Mouse (Mus musculus) gastrocnemius, adult 18-20 months (tissue): ENCODE results near the gene Serpina9. TPM values are rescaled to one million over a fixed set of nuclear protein-coding genes. Genes with fewer than 3 reads are reported as not detected.
A peak's percentile ranks its signal among the peaks of the same experiment; 100 is the strongest.

ENCODE experiments used
- DNase-seq: peaks from one replicate; pipeline ENCODE4 v3.0.0; 2021; ENCODE audit warnings: low spot score
- long read RNA-seq, 2 experiments: library from polyadenylated mRNA; stranded (forward); transcript quantifications; one replicate each; pipeline ENCODE4 v2.0.0; 2021
- total RNA-seq, 2 experiments: library from RNA; stranded (reverse); gene quantifications; 2 replicates each; pipeline ENCODE4 v1.2.3; 2021

Serpina9 gene
- total RNA-seq = not detected
- long read RNA-seq, experiment 1 = 0 reads
- long read RNA-seq, experiment 2 = 0 reads

DNA sequence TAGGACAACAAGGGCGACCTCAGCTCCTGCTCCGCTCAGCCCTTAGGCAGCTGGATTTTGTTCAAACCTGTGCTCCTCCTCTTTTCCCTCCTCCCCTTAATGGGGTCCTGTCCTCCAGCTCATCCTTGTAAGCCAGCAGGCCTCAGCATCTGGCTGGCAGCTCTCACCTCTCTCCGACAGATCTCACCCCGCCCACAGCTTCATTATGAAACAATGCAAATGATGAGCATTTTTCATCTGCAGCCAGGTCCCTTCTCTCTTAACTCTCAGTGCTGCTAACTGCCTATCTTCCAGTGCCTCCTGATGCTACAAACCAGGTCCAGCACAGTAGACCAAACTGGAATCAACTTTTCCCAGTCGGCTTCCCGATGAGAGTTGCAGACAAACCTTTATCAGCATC, at the start of gene Serpina9:
Gene Serpina9 (minus strand): TSS at position 136 of the 400 bp plus-strand sequence.
- no peak for DNase-seq

DNA sequence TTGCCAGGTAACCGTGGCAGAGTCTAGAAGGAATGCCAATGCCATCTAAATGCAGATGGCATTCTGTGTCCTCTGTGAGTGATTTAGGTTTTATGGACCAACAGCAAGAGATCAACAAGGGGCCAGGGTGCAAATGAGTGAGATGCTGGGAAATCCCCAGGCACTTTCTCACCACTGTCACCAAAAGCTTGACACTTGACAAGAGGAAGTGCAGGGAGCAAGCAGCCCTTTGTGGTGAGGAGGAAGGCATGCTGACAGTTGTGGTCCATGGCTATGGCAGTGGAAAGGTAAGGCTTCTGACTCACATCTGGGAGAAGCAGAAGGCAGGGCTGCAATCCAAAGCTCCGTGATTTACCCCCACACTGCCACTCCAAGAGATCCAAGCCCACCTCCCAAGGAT, 48.3 kb upstream of the Serpina9 start:
- DNase-seq = no peak

DNA sequence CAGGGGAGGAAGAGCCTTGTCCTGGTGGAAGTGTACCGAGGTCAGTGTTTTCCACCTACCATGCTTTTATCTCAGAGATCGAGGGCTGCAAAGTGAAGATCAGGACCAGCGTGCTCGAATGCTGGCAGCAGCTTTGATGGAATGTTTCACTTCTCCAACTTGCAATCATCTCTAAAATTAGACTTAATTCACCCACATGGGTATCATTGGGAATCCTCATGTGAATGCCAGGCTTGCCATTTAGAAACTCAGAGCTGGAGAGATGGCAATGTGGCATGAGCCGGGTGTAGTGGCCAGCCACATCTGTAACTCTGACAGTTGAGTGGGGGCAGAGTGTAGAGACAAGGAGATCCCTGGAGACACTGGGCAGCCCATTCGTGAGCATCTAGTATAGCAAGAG, 46.6 kb upstream of the Serpina9 start:
- no peak for DNase-seq

DNA sequence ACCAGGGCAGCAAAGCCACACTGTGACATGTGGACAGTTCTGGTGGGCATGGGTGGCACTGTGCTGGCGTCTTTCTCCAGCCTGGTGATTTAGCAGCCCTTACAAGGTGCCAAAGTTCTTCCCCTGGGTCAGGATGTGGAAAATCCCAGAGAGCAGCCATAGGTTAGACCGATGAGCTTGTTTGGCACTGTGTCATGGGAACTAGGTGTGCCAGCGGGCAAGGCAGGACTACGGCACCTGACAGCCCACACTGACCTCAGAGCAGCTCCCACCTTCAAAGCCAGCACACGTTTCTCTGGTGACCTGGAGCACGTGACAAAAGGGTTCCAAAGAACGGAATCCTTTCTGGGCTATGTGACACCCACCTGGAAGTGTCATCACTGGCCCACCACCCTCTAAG, 44.0 kb upstream of the Serpina9 start:
- no peak for DNase-seq

DNA sequence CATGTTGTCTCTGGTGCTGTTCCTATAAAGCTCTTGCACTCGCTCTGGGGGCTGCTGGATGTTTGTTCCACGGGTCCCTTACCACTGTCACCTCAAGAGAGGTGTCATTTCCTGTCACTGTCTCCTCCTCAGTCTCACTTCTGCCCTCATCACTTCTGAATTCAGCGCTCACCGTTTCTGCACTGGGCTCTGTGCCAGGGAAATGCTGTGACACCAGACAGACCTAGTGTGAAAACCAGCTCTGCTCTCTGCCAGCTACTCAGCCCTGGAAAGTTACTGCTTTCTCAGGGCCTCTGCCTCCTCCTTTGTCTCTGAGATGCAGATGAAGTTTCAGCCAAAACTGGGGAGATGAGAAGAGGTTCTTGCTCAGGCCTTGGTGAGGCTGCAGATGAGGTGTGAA, 43.5 kb upstream of the Serpina9 start:
- no peak for DNase-seq

DNA sequence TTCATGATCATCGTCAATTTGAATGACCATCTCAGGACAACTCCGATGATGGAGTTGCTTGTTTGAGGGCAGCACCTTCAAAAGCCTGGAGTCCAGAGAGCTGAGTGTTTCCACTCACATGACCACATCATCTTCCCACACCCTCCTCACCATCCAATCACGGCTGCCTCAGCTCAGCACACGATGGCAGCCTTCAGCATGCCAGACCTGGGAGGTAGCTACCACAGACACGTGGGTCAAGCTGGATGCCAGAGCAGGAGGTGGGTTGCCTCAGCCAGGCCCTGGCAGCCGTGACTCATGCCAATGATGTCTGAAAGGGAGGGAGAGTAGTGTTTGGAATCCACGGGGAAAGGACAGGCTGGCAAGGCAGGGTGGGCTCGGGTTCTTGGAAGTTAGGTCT, 42.2 kb upstream of the Serpina9 start:
- no peak for DNase-seq

DNA sequence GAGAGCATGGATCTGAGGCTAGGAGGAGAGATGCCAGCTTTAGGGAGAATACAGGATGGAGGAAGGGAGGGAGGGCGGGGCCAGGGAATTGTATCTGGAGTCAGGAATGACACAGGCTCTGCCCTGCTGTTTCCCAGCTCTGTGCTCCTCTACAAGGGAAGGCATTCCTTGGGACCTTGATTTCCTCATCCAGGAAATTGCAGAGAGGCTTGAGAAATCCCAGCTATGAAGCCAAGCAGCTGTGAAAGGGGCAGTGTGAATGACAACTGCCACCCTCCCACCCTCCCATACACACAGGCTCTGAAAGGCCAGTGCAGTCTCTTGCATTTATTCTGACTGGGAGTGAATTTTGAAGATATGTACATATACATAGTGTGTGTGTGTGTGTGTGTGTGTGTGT, 40.4 kb upstream of the Serpina9 start:
- no peak for DNase-seq

DNA sequence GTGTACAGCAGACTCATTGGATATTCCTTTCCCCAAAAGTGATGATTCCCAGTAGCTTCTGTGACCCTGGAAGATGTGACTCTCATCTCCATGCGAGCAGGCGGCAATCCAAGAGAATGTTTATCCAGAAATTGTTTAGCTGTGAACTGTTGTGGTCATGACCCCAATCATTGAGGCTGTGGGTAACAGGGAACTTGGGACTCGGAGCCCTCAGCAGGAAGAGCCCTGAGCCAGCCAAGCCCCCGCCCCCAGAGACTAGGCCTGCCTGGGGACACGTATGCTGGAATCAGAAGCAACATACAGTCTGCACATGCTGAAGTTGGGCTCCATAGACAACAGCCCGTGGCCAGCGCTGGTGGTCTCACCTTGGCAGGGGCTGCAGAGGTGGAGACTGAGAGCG, 32.2 kb upstream of the Serpina9 start:
- no peak for DNase-seq

DNA sequence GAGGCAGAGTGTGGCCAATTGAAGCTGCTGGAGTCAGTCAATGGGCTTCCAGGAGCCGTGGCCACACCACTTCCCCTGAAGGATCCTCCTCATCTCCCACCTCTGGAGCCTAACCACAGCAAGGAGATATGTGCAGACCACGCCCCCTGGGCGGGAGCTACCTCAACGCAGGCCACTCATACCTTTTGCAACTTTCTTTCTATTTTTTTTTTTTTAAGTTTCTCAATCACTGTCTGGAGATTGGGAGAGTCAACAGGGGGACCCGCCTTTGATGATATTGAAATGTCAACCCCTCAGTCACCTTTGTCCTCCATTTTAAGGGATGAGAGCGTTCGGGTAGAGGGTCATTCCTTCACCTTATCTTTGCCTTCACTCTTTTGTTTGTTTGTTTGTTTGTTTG, 30.8 kb upstream of the Serpina9 start, which contains the start of gene Serpina12:
Gene Serpina12 (minus strand): TSS at position 101 of the 400 bp plus-strand sequence.
- no peak for DNase-seq

DNA sequence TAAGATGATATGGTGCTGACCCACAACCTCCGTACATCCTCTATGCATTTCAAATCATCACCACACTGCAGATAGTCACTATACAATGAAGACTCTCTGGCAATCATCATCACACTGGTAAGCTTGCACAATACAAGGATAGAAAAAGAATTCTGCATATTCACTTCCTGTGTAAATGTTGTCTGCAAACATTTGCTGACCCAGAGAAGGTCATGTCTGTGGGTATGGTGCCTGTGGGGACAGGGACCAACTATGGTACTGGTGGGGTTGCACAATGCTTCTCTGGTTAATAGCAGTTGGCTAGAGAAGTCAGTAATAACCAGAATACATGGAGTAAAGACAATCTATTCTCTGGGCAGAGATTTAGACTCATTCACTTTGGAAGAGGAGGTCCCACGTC, 29.2 kb upstream of the Serpina9 start:
- DNase-seq = no peak

DNA sequence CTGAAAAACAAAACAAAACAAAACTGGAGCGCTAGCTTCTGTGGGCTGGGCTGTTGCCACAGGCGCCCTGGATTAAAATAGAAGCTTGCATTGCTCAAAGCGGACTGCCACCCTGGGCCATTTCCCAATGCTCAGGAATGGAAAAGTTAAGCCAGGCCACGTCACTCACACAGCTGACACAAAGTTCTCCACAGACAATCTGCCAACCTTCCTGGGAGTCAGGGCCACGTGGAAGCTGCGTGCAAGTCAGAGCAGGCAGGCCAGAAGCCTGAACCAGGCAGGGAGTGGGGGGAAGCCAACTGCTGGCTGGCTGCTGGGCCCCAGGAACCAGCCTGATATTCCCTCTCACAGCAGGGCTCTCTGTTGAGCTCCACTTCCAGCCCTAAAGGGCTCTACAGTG, 27.8 kb upstream of the Serpina9 start:
- peak; percentile 89 for DNase-seq

DNA sequence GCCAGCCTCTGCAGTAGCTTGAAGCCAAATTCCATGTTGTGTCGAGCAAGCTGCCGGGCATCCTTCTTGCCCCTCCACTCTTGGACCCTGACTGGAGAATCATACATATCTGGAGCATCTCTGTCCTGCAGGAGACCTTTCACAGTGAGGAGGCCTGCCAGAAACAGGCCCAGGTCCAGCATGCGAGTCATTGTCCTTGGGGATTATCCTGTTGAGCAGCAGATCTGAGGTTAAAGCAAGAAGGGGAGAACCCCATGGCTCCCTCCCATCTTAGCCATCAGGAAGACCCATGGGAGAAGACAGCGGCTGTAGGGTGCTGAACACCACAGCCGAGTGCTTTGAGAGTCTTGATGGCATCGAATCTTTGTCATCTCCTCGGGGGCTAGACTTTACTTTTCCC, 24.6 kb upstream of the Serpina9 start:
- no peak for DNase-seq

DNA sequence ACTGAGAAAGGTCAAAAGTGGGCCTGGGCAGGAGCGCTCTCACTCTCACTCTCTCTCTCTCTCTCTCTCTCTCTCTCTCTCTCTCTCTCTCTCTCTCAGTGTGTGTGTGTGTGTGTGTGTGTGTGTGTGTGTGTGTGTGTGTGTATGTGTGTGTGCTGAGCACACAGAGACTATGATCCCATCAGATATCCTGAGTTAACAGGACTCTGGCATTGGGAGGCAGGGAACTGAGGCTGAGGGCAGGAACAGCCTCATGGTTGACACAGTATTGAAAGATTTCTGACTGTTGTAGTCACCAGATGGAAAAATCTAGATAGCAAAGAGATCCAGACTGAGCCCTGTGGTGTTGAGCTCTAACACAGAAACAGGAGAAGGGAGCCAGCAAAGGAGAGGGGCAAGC, 20.2 kb upstream of the Serpina9 start:
- DNase-seq = no peak

DNA sequence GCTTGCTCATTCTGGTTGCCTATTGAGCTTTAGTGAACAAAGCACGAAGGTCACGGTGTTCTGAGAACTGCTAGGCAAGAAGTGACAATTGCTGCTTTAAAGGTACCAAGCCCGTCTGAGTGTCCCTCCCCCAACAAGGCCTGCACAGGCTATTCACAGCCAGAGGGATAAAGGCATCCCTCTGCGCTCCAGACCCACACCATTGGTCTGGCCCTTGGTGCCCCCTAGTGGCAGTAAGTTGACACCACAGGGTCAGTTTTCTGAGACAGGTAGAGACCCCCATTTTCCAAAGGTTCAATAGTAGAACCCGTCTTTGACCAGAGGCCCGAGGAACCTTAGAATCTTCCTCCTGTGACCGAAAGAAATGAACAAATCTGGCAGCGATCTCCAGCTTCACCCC, 16.4 kb upstream of the Serpina9 start:
- DNase-seq = no peak

DNA sequence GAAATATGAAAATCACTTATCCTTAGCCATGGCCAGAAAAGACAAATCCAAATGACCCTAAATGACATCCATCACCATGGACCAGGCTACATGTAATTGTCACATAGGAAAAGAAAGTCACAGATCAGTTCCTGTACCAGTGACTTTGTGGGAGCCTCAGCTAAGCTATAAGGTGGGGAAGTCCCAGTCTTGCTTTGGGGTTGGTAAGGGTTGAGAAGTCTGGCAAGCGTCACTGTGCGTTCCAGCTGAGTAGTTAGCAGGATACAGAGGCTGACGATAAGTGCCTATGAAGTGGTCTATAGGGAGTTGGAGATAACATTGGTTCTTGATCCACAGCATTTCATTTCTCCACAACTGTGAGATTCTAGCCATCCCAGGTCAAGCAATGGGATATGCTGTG, 1.7 kb upstream of the Serpina9 start:
- no peak for DNase-seq

DNA sequence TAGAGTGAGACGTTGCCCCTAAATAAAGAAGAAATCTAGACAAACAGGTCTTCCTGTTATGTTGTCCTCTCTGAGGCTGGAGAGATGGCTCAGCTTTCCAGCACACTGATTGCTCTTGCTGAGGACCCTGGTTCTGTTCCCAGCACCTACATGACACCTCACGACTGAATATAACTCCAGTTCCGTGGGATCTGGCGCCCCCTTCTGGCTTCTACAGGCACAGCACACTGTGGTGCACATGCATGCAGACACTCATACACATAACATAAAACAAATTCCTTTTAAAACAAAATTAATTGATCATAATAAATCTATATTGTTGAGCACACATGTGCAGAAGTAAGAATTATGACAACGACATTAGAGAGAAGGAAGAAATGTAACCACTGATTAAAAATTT, 8.9 kb downstream of the Serpina9 start:
- no peak for DNase-seq

DNA sequence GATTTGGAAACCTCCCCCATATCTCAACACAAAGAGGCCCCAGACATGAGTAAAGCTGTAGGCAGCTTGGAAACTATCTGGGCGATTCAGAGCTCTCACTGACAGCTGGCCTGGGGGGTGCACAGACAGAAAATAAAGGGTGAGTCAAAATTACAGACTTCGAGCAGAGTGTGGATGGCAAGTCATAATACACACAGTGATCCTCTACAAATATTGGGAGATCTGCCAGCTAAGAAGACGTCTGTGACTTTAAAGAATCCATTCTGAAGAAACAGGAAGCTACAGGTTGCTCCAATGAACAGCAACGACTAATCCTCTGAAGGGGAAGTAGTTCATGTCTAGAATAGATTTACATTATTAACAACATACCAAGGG, 10.3 kb downstream of the Serpina9 start:
- DNase-seq = no peak

DNA sequence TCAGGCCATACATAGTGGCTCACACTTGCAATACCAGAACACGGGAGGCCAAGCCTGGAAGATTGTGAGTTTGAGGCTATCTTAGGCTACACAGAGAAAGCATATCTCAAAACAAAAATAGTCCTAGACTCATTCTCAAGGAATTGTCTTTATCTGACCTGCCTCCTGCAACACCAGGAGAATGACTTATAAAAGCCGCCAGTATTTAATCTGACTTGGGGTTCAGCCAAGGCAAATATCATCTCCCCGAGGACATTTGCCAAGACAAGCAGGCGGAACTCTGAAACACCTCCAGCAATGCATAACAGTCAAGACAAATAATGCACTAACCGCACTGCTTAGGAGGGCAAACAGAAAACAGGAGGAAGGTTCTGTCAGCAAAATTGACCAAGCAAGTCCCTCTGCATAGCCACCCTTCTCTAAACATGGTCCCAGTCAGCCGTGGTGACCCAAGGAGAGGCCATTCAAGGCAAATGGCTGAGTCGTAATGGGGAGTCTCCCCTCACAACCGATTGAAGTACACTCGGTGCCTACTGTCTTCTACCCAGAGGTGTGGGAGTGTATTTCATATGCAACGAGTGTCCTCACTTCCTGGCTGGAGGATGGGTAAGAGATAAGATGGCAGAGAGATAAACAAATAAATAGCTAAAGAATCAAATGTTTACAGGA, 10.9 kb downstream of the Serpina9 start:
- DNase-seq = peak; percentile 15

DNA sequence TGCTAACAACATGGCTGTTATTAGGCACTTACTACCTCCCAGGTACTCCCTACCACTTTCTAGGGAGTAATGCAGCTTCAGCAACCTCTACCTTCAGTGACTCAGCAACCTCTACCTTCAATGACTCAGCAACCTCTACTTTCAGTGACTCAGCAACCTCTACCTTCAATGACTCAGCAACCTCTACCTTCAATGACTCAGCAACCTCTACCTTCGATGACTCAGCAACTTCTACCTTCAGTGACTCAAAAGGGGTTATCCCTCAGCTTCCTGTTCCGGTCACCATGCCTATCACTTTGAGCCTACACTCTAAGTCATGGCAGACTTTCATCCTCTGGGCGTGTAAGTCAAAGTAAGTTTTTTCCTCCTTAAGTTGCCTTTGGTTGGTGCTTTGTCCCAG, 13.0 kb downstream of the Serpina9 start:
- DNase-seq = no peak

DNA sequence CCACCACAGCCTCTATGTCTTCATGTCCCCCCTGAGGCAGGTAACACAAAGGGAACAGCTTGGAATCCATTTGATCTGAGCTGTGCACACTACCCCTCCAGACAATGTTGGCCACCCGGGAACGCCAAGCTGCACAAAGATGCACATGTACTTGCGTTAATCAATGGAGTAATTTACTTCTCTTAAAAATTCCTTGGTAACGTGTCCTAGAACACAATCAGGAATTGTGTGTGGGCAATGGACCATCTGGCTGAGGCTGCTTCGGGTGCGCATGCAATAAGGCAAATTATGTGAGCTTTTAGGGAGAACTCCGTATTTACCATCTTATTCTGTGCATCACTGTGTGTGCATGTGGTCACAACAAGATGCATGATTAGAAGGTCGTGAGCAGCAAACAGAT, 13.9 kb downstream of the Serpina9 start:
- DNase-seq = no peak

DNA sequence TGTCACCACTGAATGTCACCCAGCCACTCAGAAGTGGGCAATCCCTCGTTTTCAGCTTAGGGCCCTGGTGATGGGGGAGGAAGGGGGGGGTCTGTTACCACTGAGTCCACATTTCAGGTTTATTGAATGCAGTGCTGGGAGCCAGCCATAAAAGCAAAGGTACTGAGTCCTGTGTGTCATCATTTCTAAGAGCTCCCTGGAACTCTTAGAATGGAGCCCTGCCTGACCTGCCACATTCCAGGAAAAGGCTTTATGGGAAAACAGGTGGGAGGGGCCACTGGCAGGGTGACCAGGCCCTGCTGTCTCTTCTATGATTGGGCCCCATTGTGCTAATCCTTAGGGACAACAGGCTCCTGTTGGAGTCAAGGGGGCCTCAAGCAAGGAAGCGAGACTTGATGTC, 17.0 kb downstream of the Serpina9 start:
- no peak for DNase-seq

DNA sequence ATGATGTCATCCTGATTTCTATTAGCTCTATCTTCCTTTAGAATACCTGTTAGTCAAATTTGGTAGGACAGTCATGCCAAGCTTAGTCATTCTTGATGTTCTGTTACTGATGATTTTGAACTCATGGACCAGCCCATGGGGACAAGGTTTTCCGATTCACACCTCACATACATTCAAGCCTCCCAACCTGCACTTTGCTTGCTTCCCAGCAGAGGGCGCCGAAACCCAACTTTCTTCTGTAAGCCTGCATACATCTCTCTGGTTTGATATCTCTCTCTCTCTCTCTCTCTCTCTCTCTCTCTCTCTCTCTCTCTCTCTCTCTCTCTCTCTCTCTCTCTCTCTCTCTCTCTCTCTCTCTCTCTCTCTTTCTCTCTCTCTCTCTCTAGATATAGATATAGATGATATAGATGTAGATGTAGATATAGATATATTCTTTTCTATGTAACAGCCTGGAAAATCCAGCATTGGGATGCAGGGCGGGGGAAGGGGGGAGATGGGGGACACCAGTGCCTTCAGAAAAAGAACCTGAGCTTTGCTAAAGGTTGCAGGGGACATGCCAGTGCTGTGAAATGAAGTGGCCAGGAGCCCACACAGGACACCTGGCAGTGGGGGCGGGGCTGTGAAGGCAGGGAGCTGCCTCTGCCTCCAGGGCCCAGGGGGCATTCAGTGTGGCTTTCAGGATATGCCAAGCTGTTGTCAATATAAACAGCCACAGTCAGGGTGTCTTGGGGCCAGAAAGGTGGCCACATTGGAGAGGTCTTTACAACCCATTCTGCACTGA, 18.1 kb downstream of the Serpina9 start:
- DNase-seq = peak; percentile 47

DNA sequence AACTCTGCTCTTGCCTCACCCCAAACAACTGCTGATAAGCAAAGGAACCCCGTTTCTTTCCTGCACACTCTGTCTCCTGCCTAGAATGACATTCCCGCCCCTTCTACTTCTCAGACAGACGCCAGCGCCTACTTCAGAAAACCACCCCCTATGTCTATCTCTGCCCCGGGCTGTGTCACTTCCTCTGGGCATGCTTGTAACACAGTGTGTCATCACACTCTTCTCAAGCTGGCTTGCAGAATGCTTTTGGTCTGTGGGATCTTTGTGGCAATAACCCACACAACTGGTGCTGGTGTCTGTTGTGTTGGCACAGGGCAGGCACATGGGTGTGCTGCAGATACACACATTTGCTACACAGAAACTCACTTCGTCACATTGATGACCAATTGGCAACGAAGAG, 20.6 kb downstream of the Serpina9 start:
- no peak for DNase-seq
